Mouse (Mus musculus) C2C12 (cell line): ENCODE results near the gene Etv4. TPM values are rescaled to one million over a fixed set of nuclear protein-coding genes. Genes with fewer than 3 reads are reported as not detected.

Source experiments
- H3K27me3 ChIP-seq: one replicate; pipeline ENCODE4 v1.6.1; 2011; ENCODE audit not compliant: control insufficient read depth, insufficient read depth, insufficient read length
- H3K36me3 ChIP-seq: one replicate; pipeline ENCODE4 v1.6.1; 2011; ENCODE audit not compliant: control insufficient read depth, insufficient read depth
- H3K4me3 ChIP-seq: one replicate; pipeline ENCODE4 v1.5.1; 2011; ENCODE audit warnings: mild to moderate bottlenecking, control low read depth; ENCODE audit not compliant: poor library complexity, insufficient read depth, severe bottlenecking
- H3K79me2 ChIP-seq: one replicate; pipeline ENCODE4 v1.6.1; 2011; ENCODE audit not compliant: control insufficient read depth, insufficient read depth
- H3K79me3 ChIP-seq: one replicate; pipeline ENCODE4 v1.6.1; 2011; ENCODE audit warnings: low read depth, control low read depth
- H3ac ChIP-seq: one replicate; pipeline ENCODE3; 2011; ENCODE audit warnings: low read depth; ENCODE audit not compliant: control insufficient read depth, insufficient read length
- CEBPB ChIP-seq: IDR thresholded peaks from one replicate; pipeline ENCODE4 v1.6.1; 2011; ENCODE audit warnings: low read depth, mild to moderate bottlenecking, control low read depth, moderate library complexity
- CTCF ChIP-seq: IDR thresholded peaks from one replicate; pipeline ENCODE4 v1.5.1; 2011; ENCODE audit not compliant: control insufficient read depth, insufficient read depth, insufficient read length
- FOSL1 ChIP-seq: IDR thresholded peaks from one replicate; pipeline ENCODE4 v1.8.0; 2011; ENCODE audit warnings: mild to moderate bottlenecking, low read length; ENCODE audit not compliant: poor library complexity, insufficient read depth, severe bottlenecking
- MAX ChIP-seq: IDR thresholded peaks from one replicate; pipeline ENCODE4 v1.6.1; 2011; ENCODE audit warnings: mild to moderate bottlenecking, control low read depth
- MYOD1 ChIP-seq: IDR thresholded peaks from one replicate; pipeline ENCODE4 v1.6.1; 2011; ENCODE audit warnings: low read depth; ENCODE audit not compliant: control insufficient read depth, insufficient read length
- MYOG ChIP-seq: IDR thresholded peaks from one replicate; pipeline ENCODE4 v1.6.1; 2011; ENCODE audit not compliant: control insufficient read depth, insufficient read length; ENCODE audit errors: extremely low read depth
- USF1 ChIP-seq: IDR thresholded peaks from one replicate; pipeline ENCODE4 v1.6.1; 2011; ENCODE audit warnings: low read depth, mild to moderate bottlenecking, control low read depth, moderate library complexity
- polyA plus RNA-seq: library from polyadenylated mRNA; unstranded; fragments of >200 nt; fragmentation: generic; extraction: Trizol; gene quantifications from one replicate; pipeline ENCODE4 v1.2.1, GENCODE M21; 2012; ENCODE audit warnings: missing spikeins

Gene Etv4
- polyA plus RNA-seq, 1 experiment: 67.5 TPM

DNA sequence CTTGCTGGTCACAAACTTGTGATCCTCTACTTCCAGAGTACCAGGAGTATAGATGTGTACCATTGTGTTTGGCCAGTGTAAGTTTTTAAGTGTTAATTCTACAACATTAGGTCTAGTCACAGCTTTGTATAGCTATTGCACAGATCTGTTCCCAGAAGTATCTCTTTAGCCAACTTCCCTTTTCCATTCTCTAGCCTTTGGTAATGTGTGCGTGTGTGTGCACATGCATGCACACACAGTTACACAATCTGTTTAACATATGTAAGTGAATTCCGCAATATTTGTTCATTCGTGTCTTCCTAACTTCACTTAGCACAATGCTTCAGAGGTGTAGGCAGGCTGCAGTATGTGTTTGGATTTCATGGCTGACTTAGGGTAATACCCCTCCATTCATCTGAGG is 25.6 kb downstream of the Etv4 start:
- Histone ChIP-seq H3K36me3 (peaks cover 90% of the 10 kb centered on the region), H3K79me2 (no peaks in the 10 kb centered on the region)
- no peak for TF ChIP-seq MYOD1
- TF ChIP-seq FOSL1: no peak
- no peak for TF ChIP-seq CTCF
- no peak for TF ChIP-seq CEBPB
- no peak for TF ChIP-seq MYOG
- TF ChIP-seq MAX: no peak
- no peak for TF ChIP-seq USF1

GRCm38 (mm10) chr11:101758431-101758830 is 26.7 kb downstream of the Etv4 start:
- no peak overlapping the region for H3ac ChIP-seq
- no peaks in the 10 kb centered on the region for H3K27me3 ChIP-seq
- no peaks in the 10 kb centered on the region for H3K79me2 ChIP-seq
- no peak overlapping the region for H3K4me3 ChIP-seq
- peaks cover 90% of the 10 kb centered on the region for H3K36me3 ChIP-seq
- no peaks in the 10 kb centered on the region for H3K79me3 ChIP-seq
- no peak for TF ChIP-seq FOSL1

More for the DNA sequence above, 25.6 kb downstream of the Etv4 start:
- Histone ChIP-seq H3K79me3 (no peaks in the 10 kb centered on the region), H3ac (no peak overlapping the region), H3K27me3 (no peaks in the 10 kb centered on the region), H3K4me3 (no peak overlapping the region)

- no peak overlapping the region for H3K4me3 ChIP-seq
- H3K36me3 ChIP-seq: peaks cover 92% of the 10 kb centered on the region
- no peaks in the 10 kb centered on the region for H3K27me3 ChIP-seq
- no peak overlapping the region for H3ac ChIP-seq
- no peak for TF ChIP-seq USF1
- TF ChIP-seq FOSL1: no peak
- no peak for TF ChIP-seq MYOG
- no peak for TF ChIP-seq MYOD1
- no peak for TF ChIP-seq CEBPB
- TF ChIP-seq MAX: no peak
- TF ChIP-seq CTCF: no peak
- no peaks in the 10 kb centered on the region for H3K79me2 ChIP-seq
- no peaks in the 10 kb centered on the region for H3K79me3 ChIP-seq
Observed at GRCm38 (mm10) chr11:101757366-101757765, 27.8 kb downstream of the Etv4 start.

- H3K79me2 ChIP-seq: no peaks in the 10 kb centered on the region
- H3K79me3 ChIP-seq: no peaks in the 10 kb centered on the region
- H3K36me3 ChIP-seq: peaks cover 93% of the 10 kb centered on the region
- H3ac ChIP-seq: no peak overlapping the region
- H3K4me3 ChIP-seq: no peak overlapping the region
- no peaks in the 10 kb centered on the region for H3K27me3 ChIP-seq
- TF ChIP-seq CEBPB (no peak), MAX (no peak), FOSL1 (no peak)
Observed at GRCm38 (mm10) chr11:101756616-101757015, 28.6 kb downstream of the Etv4 start.

- Histone ChIP-seq H3K79me3 (peaks cover 15% of the 10 kb centered on the region), H3K36me3 (peaks cover 39% of the 10 kb centered on the region), H3K27me3 (no peaks in the 10 kb centered on the region), H3ac (peak overlapping the region; percentile 95), H3K4me3 (peak overlapping the region; percentile 94), H3K79me2 (peaks cover 30% of the 10 kb centered on the region)
- no peak for TF ChIP-seq CTCF
Observed at GRCm38 (mm10) chr11:101733596-101733995, 51.6 kb downstream of the Etv4 start.

DNA sequence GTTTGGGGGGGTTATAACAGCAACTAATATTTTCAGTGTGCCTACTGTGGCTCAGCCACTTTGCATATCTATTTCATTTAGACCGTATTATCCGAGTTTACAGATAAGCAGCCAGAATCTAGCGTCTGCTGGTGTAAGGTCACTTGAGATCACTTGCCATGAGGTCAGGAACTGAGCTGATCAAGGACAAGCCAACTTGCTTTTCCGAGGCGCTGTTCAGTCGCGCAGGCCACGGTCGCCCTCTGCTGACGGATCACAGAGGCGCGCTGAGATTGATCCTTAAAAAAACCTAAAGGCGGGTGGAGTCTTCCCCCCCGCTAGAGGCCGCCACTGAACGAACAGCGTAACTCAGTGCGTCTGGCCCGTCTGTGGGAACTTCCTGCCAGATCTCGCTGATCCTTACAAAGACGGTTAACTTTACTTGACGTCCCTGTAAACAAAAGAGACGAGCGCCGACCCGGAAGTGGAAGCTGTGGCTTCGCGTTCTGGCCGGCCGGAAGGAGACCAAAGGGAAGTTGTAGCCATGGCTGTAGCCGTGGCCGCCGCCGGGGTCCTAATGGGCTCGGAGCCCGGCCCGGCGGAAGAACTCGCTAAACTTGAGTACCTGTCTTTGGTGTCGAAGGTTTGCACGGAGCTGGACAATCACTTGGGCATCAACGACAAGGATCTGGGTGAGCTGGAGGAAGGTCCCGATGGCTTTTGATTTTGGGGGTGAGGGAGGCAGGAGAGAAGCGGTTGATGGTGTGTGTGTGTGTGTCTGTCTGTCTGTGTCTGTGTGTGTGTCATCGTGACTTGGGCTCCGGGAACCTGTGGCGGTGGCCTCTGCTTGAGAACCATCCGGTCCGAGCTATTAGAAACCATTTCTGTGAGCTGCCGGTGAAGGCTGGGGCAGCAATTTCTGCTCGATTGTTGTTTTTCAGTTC is 52.4 kb downstream of the Etv4 start, which contains the start of gene Dhx8:
Gene Dhx8 (plus strand): TSS at position 402 of the 923 bp plus-strand sequence.
- Histone ChIP-seq H3K4me3 (peak within 1 kb of the TSS; percentile 94), H3K36me3 (peaks cover 31% of the 10 kb centered on the region), H3ac (peak within 1 kb of the TSS; percentile 95), H3K79me3 (peaks cover 15% of the 10 kb centered on the region), H3K79me2 (peaks cover 30% of the 10 kb centered on the region), H3K27me3 (no peaks in the 10 kb centered on the region)
- TF ChIP-seq MAX (peak; percentile 34), MYOG (no peak), CTCF (peak; percentile 93), FOSL1 (no peak), MYOD1 (no peak)
